Mouse (Mus musculus) Muller cell, postnatal 12 days (primary cell): ENCODE results near the gene Foxp1.

Experiments used
- DNase-seq: peaks from one replicate; pipeline ENCODE4 v3.0.0-alpha.2; 2015; ENCODE audit errors: inconsistent ontology term

Foxp1 gene

DNA sequence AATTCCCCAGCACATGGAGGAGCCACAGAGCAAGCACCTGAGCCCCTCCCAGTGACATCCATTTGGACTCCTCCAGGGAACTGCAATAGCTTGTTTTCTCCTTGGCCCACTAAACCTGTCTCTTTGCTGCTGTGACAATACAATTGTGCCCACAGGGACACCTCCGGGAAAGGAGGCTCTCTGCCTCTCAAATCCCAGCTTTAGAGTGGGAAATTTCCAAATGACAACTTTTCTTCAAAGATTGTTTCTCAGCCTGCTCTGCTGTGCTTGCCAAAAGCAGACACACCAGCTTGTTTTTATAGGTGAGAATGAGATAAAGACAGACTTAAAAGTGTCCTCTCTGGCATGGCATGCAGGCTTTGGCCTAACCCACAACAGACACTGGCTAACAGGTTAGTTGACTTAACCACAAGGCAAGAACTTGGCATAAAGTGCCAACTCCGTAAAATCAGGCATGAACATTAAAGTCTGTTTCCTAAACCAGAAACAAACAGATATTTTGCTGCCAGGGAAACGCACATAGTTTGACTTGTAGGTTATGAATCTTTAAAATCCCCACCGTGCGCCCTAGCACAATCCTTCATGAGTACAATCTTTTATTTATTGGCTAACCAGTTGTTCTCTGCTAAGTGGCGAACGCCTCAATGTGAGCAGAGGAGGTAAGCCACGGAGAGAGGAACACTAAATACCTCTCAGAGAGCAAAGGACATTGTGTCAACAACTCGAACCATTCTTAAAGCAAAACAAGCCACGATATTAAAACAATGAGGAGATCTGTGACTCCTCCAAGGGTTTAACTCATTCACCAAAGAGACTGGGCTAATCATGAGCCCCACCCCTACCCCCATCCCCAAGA lies 379.4 kb downstream of the Foxp1 start:
- DNase-seq = no peak

DNA sequence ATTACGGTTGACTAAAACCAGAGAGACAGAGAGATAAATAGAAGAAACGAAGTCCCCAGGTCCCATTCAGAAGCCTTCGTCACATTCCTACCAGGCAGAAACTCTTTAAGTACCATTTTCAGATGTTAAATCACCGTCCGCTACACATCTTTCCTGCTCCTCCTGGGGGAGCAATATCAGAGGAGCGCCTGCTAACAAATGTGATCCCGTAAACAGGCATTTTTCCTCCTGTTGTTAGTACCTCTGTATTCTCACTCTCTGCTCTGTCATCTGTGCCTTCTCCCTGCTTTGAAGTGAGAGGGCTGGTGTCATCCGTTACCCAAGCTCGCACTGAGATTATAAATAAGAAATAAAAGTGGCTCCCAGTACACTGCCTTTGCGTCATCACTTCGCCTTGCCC lies 384.5 kb downstream of the Foxp1 start:
- DNase-seq = no peak

DNA sequence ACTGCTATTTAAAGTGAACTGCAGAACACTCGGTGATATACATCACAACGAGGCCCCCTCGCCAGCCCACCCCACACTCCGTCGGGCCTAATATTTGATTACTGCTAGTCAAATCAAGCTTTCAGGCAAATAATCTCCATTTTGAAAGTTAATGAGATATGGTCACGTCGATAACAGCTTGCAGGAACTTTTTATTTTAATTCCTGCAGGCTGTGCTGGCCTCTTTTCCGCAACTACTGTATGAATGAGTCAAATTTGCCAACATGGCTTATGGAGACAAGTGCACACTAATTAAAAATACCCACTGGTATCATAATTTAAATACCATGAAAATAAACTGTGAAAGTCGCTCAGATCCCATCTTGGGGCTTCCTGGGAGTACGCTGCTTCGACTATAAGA lies 385.4 kb downstream of the Foxp1 start:
- no peak for DNase-seq

DNA sequence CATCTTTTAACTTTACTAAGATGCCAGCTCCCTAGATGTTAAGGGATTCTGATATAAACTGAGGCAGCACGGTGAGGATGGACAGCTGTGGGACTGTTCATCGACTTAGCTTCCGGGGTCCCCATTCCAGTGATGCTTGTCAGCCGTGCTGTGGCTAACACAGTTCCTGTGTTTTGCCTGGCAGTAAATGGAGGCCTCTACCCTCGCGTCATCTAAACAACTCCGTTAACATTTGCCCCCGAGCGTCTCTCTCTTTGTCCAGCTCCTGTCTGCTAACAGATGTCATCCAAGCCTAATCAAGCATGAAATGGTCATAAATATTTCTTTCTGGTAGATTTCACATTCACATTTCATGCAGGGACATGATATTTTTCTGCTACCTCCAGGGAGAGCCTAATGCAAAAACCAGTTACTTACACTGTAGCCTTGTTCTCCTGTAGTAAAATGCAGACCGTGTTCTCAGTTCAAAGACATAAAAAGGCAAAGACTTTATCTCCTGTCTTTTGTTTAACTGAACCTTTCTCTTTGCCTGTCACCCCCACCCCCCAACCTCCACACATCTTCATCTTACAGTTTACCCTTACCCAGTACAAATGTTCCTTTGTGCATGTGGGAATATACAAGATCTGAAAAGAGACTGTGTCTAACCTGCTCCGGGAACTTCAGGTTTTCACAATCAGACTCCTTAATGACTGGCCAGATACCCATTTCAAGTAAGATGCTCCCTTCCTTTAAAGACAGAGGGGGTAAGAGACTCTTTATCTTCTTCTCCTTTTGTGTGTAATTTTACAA lies 386.4 kb downstream of the Foxp1 start:
- DNase-seq = peak; percentile 42

DNA sequence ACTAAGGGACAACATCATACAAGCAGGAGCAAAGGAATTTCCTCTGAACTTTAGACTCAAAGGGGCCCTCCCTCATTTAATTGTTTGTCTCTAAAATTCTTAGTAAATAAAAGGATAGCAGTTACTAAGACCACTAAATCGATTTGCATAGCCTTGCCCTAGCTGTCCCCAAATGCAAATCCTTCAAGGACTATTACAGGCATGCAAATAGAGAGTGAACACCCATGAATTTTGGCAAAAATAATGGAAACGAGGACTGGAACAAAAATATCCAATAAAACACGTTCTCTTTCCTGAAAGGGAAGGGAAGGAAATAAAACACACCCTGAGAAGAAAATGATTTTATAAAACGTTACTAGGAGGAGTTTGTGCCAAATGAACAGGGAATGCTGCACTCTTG lies 390.7 kb downstream of the Foxp1 start:
- DNase-seq = no peak

DNA sequence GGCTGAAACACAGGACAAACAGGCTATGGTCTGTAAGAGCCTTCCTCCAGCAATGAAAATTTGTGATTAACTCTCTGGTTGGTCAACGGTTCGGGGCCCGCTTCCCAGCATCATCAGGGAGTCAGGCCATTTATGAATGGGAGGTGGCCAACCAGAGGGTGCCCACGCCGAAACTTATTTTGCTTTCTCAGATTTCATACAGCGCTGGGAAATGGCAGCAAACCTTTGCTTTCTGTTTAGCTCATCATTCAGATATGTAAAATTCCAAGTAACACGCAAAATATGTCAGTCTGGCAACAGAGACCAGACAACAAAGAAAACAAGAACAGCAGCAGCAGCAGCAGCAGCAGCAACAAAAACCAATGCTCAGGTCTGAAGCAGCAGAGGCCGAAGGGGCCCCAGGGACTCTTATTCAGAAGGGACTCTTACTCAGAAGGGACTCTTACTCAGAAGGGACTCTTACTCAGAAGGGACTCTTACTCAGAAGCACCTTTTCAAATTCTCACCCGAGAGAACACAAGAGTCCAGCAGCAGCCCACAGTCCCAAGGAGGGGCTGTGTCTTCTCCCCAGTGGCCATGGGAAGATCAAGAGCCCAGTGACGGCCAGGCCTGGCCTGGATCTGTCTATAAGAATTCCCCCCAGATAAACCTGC lies 391.6 kb downstream of the Foxp1 start:
- peak; percentile 25 for DNase-seq

- no peak for DNase-seq
Measured at GRCm38 (mm10) chr6:99126717-99127116, 395.8 kb downstream of the Foxp1 start.

- DNase-seq = no peak
Measured at GRCm38 (mm10) chr6:99120776-99121766, 401.4 kb downstream of the Foxp1 start.

DNA sequence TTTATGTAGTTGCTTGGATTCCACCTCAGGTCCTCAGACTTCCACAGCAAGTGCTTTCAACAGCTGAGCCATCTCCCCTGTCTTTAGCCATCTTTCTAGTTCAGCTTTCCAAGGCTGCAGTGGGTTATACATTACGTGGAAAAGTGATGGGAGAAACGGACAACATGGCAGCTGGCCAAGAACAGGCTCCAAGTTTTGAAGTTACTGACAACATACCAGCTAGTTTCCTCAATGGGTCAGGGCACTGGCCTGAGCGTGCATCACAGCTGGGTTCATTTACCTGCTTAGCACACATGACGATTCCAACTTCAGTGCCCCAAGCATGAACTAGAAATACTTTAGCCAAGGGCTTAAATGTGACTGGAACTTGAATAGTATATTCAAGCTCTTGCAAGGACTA lies 404.0 kb downstream of the Foxp1 start:
- no peak for DNase-seq

DNA sequence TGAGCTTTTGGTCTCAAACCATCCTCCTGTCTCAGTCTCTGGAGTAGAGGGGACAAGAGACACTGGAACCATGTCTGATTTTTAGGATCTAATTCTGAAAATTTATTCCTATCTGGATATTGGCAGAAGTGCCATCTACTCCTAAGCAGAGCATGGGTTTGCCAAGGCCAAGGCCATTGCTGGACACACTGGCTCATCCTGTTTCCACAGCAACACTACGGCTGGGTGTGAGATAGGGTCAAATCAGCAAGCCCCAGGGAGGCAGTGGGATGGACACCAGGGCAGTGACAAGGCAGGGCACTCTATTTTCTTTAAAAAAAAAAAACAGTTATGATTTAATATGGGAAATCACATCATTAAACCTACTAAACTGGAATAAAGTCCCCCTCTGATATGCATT lies 405.1 kb downstream of the Foxp1 start:
- no peak for DNase-seq

DNA sequence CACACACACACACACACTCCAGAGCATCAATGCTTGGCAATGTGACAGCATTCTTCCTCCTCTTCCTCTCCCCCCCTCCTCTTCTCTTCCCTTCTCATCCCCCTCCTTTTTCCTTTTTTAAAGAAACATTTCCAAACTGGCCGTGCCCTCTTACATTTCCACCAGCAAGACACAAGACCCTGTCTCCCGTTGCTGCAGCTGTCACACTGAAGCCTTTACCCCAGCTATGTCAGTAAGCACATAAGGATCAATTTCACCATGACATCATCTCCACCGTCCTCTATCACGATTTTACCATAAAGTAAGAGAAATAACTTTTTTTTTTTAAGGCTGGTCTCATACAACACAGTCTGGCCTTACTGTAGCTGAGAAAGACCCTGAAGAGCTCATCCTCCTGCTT lies 410.7 kb downstream of the Foxp1 start:
- no peak for DNase-seq

- DNase-seq = no peak
Measured at GRCm38 (mm10) chr6:99108417-99108816, 414.1 kb downstream of the Foxp1 start.

DNA sequence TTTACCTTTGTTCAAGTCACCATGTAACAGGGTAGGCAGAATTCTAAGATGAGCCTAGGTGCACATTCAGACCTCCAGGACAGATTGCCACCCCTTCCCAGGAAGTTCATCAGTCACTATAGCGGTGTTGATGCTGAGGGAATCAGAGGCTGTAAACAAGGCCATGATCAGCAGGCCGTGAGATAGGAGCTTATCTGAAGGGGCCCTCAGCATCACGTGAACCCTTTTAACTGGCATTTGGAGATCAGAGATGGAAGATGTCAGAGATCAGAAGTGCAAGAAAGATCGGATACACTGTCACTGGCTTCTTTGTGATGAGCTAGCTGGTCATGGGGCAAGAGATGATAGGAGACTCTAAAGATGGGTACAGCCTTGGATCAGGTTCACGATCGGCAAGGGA lies 414.8 kb downstream of the Foxp1 start:
- no peak for DNase-seq

GRCm38 (mm10) chr6:99107081-99107482 lies 415.4 kb downstream of the Foxp1 start:
- DNase-seq = no peak

- no peak for DNase-seq
Measured at GRCm38 (mm10) chr6:99105979-99106378, 416.5 kb downstream of the Foxp1 start.

- DNase-seq = peak; percentile 29
Measured at GRCm38 (mm10) chr6:99104446-99104845, 418.1 kb downstream of the Foxp1 start.

GRCm38 (mm10) chr6:99103911-99104310 lies 418.6 kb downstream of the Foxp1 start:
- peak; percentile 79 for DNase-seq

- peak; percentile 36 for DNase-seq
Measured at GRCm38 (mm10) chr6:99101489-99101908, 421.0 kb downstream of the Foxp1 start.

DNA sequence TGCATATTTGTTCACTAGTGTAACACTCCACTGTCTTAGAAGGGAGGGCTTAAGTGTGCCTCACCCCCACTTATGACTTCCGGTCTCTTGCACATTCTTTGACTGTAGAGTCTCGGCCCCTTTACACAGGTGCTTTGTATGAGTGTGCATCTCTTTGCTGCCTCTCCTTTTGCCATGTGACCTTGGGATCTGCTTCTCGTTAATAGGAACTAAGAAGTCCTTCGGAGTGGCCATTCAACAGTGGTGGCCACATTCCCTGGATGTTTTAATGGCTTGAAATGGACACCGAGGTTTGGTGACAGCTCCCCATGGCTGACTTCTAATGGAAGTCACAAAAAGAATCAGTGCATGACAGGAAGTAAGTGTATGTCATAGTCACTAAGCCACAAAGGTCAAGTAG lies 422.2 kb downstream of the Foxp1 start:
- DNase-seq = peak; percentile 24

GRCm38 (mm10) chr6:99099781-99100180 lies 422.7 kb downstream of the Foxp1 start:
- peak; percentile 69 for DNase-seq

- DNase-seq = no peak
Measured at GRCm38 (mm10) chr6:99097191-99097590, 425.3 kb downstream of the Foxp1 start.
